Mouse (Mus musculus): Measurements from ENCODE around the gene Camk1g. TPM values are rescaled to one million over a fixed set of nuclear protein-coding genes. Genes with fewer than 3 reads are reported as not detected.

Gene Camk1g
- polyA plus RNA-seq, 1 experiment from 2014 or later = 16.0 TPM

DNA sequence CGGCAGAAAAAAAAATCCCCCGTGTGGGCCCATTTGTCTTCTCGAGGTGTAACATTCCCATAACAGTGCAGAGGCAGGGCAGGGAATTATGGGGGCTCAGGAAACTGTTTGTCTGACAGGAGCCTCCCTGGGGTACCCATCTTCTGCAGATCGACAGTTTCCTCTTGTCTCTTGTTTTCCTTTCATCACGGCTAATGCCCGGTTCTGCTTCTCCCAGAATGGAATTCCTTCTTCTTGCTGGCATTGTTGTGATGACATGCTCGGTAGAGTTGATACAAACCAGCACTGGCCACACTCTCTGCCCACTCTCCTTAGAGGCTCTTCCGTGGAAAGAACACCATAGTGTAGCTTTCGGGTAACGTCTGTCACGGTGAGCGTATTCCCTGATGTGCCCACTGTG lies 19.9 kb upstream of the Camk1g start:
- Histone ChIP-seq H3K36me3 (no peaks in the 10 kb centered on the region), H3K4me3 (no peak overlapping the region), H3K9me3 (no peaks in the 10 kb centered on the region), H3K4me2 (replicated peaks) (no peak overlapping the region), H3K9ac (no peak overlapping the region), H3K4me1 (peaks cover 36% of the 10 kb centered on the region), H3K27me3 (peaks cover 18% of the 10 kb centered on the region; the same call in 1 of the 2 replicates), H3K27ac (no peak overlapping the region)
- WGBS = 64% methylated on average over 12 of the region's 12 CpGs
- ATAC-seq (ENCODE audit: low FRiP score, low read depth) = no peak

DNA sequence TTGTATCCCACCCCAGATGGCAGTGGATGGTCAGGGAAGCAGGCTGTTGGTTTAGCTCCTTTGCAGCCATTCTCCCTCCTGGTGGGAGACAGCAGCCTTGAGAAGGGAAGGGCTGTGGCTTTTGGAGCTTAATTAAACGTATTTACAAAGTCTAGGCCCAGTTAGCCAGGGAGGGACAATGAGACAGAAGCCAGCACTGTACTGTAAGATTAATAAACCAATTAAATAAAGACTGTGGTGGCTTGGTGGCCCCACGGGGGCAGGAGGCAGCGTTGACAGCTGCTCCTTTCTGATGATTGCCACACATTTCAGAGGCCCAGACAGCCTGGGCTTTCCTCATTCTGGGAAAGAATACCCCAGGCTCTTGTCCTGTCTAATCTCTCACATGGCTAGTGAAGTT lies 19.4 kb upstream of the Camk1g start:
- ATAC-seq (ENCODE audit: low FRiP score, low read depth) = no peak
- Histone ChIP-seq H3K27ac (no peak overlapping the region), H3K4me2 (replicated peaks) (no peak overlapping the region), H3K4me1 (peaks cover 36% of the 10 kb centered on the region), H3K4me3 (no peak overlapping the region), H3K9me3 (no peaks in the 10 kb centered on the region), H3K36me3 (no peaks in the 10 kb centered on the region), H3K27me3 (peaks cover 18% of the 10 kb centered on the region; the same call in 1 of the 2 replicates), H3K9ac (no peak overlapping the region)
- 16% methylated on average over 3 of the region's 3 CpGs for WGBS

DNA sequence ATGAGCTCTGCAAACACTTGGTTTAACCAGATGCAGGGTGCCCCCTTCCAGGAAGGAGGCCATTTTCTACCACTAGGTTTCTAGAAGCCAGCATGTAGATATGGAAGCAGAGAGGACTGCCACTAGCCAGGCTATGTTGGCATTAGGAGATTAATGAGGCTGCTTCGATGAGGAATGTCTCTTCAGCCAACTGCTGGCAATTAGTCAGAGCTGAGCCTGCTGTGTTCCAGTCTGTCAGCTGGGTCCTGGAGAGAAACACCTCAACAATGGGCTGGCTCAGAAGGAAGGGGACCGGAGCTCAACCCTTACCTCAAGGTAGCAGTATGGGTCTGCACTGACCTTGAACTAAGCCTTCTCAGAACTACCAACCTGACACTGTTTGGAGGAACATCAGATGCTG lies 17.1 kb upstream of the Camk1g start:
- WGBS = 42% methylated on average over 2 of the region's 2 CpGs
- H3K4me3 ChIP-seq = no peak overlapping the region
- no peak for ATAC-seq (ENCODE audit: low FRiP score, low read depth)
- H3K27ac ChIP-seq = no peak overlapping the region
- H3K9ac ChIP-seq = no peak overlapping the region
- peaks cover 18% of the 10 kb centered on the region; the same call in 1 of the 2 replicates for H3K27me3 ChIP-seq
- no peaks in the 10 kb centered on the region for H3K36me3 ChIP-seq
- H3K4me1 ChIP-seq = peaks cover 40% of the 10 kb centered on the region
- H3K9me3 ChIP-seq = no peaks in the 10 kb centered on the region
- H3K4me2 ChIP-seq (replicated peaks) = no peak overlapping the region

DNA sequence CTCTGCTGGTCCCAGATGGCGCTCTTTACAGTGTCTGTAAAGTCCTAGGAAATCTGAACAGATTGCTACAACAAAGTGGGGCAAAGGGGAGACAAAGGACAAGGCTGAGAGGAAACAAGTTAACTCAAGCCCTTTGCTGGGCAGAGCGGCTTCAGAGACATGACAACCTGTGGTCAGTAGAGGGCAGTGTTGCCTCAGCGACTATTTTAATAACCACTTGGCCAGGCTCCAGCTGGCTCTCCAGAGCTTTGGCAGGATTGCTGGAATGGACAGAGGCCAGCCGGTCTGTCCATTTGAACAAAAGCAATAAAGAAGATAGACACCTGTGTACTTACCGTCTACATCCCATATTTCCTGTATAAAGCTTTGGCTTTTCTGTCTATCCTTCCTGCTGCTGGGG lies 16.0 kb upstream of the Camk1g start:
- Histone ChIP-seq H3K36me3 (no peaks in the 10 kb centered on the region), H3K4me2 (replicated peaks) (peak overlapping the region; percentile 1; the same call in 1 of the 2 replicates), H3K9me3 (no peaks in the 10 kb centered on the region), H3K4me1 (peaks cover 50% of the 10 kb centered on the region), H3K27ac (no peak overlapping the region), H3K4me3 (no peak overlapping the region), H3K27me3 (peaks cover 13% of the 10 kb centered on the region; the same call in 1 of the 2 replicates), H3K9ac (no peak overlapping the region)
- peak; percentile 34; the same call in 1 of the 2 replicates for ATAC-seq (ENCODE audit: low FRiP score, low read depth)
- 2% methylated on average over 5 of the region's 5 CpGs for WGBS

DNA sequence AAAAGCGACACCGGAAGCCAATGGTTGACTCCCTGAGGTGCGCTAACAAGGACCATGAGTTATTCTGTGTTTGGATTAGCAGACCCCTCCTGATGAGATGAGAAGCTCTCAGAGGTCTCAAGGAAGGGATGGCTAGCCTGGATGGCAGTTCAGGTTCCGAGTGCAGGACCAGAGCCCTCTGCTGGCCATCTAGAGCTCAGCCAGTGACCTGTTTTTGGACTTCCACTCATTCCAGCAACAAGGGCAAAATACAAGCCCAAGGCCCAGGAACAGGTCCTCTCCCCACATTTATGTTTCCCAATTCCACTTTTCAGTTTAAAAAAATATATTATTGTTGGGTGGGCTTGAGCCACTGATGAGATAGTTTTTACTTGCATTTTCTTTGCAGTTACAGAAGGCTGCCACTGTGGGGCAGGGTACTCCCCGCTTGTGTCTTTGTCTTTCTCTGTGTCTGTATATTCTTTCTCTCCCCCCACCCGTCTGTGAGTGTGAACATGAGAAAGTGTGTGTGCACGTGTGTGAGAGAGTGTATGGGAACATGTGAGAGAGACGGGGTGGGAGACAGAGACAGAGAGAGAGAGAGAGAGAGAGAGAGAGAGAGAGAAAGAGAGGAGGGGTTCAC lies 12.9 kb upstream of the Camk1g start:
- Histone ChIP-seq H3K4me3 (peak overlapping the region; percentile 41), H3K27ac (peak overlapping the region; percentile 84; the same call in 1 of the 2 replicates), H3K9ac (peak overlapping the region; percentile 48), H3K4me1 (peaks cover 34% of the 10 kb centered on the region), H3K27me3 (peaks cover 7% of the 10 kb centered on the region; the same call in 1 of the 2 replicates), H3K9me3 (no peaks in the 10 kb centered on the region), H3K36me3 (no peaks in the 10 kb centered on the region), H3K4me2 (replicated peaks) (peak overlapping the region; percentile 66)
- WGBS = 5% methylated on average over 8 of the region's 8 CpGs
- ATAC-seq (ENCODE audit: low FRiP score, low read depth) = peak; percentile 48; the same call in 1 of the 2 replicates

DNA sequence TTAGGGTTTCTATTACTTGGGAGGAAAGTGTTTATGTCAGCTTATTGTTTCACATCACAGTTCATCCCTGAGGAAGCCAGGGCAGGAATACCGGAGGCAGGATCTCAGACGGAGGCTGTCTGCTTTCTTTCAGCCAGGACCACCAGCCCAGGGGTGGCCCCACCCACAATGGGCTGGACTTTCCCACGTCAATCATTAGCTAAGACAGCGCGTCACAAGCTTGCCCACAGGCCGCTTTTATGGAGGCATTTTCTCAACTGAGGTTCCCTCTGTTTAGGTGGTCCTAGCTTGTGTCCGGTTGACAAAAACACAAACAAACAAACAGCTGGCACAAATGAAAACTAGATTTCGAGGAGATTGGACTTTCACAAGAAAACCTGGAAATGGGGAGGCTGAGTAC lies 12.3 kb upstream of the Camk1g start:
- H3K36me3 ChIP-seq = no peaks in the 10 kb centered on the region
- H3K4me2 ChIP-seq (replicated peaks) = peak overlapping the region; percentile 66
- peak overlapping the region; percentile 48 for H3K9ac ChIP-seq
- H3K27ac ChIP-seq = peak overlapping the region; percentile 84
- H3K4me1 ChIP-seq = peaks cover 34% of the 10 kb centered on the region
- 2% methylated on average over 8 of the region's 8 CpGs for WGBS
- peaks cover 6% of the 10 kb centered on the region; the same call in 1 of the 2 replicates for H3K27me3 ChIP-seq
- peak overlapping the region; percentile 41 for H3K4me3 ChIP-seq
- H3K9me3 ChIP-seq = no peaks in the 10 kb centered on the region
- ATAC-seq (ENCODE audit: low FRiP score, low read depth) = peak; percentile 82

DNA sequence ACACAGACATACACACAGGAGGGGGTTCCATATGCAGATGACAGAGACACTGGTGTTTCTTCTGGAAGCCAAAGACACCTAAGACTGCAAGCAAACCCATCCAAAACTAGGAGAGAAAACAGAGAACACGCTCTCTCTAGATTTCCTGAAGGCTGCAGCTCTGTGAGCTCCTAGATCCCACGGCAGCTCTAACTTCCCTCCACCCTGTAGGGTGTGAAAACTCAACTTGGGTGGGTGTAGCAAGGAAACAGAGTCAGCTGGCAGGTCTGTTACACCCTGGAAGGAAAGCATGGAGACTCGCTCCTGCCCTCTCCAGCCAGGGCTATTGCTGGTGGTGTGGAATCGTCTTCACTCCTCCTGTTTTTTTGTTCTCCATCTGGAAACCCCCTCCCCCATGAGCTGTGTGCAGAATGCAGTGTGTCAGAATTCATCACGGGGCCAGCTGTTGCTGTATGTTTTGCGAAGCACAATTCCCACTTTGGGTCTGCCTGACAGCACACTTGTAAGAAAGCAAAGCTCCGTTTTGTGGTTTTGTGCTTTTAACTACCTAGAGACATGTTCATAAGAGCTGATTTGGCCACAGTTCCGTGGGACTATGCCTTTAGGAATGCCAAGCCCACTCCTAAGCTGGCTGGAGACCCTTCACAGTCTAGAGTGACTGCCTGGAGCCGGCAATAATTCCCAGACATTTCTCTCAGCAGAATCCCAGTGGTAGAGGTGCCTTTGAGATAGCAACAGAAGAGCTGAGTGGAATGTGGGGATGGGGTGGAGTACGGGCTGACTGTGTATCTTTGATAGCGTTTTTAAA lies 11.7 kb upstream of the Camk1g start:
- Histone ChIP-seq H3K9me3 (no peaks in the 10 kb centered on the region), H3K9ac (0 out of 2 replicates have a peak overlapping the region, but pooled peaks have one; percentile 48), H3K4me3 (peak overlapping the region; percentile 41), H3K36me3 (no peaks in the 10 kb centered on the region), H3K4me1 (peaks cover 28% of the 10 kb centered on the region), H3K27me3 (no peaks in the 10 kb centered on the region; the same call in 1 of the 2 replicates), H3K27ac (peak overlapping the region; percentile 84), H3K4me2 (replicated peaks) (peak overlapping the region; percentile 66)
- peak; percentile 29 for ATAC-seq (ENCODE audit: low FRiP score, low read depth)
- 18% methylated on average over 11 of the region's 11 CpGs for WGBS

DNA sequence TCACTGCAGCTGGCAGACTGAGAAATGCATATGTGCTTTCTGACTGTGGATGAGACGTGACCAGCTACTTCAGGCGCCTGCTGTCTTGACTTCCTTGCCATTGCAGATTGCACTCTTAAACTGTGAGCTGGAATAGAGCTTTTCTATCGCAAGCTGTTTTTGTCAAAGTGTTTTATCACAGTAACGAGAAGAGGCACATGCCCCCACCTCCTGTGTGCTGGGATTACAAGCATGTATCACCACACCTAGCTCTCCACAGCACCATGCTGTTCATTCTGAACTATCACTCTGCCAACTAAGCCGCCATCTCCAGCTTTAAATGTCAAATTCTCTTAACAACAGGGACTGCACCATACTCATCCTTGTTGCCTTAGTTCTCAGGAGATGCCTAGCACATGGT lies 10.8 kb upstream of the Camk1g start:
- H3K9me3 ChIP-seq = no peaks in the 10 kb centered on the region
- no peak for ATAC-seq (ENCODE audit: low FRiP score, low read depth)
- WGBS = 90% methylated on average over 5 of the region's 5 CpGs
- no peaks in the 10 kb centered on the region for H3K27me3 ChIP-seq
- H3K4me3 ChIP-seq = no peak overlapping the region
- no peak overlapping the region for H3K4me2 ChIP-seq (replicated peaks)
- peaks cover 20% of the 10 kb centered on the region for H3K4me1 ChIP-seq
- H3K9ac ChIP-seq = no peak overlapping the region
- no peaks in the 10 kb centered on the region for H3K36me3 ChIP-seq
- no peak overlapping the region for H3K27ac ChIP-seq

DNA sequence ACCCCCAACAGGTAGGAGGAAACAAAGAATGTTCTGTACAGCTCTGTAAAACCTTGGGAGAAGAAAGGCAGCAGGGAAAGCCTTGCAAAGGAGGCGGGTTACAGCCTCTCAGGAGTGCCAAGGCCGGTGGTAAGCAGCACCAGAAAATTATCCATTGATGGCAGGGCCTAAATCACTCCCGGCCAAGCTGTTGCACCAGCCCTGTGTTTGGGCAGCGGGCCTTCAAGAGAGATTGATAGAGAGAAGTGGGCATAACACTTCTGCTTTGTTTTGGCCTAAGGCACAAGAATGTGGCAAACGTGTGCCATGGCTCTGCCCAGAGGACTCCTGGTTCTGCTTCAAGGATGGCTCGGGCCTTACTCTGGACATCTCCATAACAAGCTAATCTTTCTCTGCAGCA lies 9.5 kb upstream of the Camk1g start:
- H3K9me3 ChIP-seq = no peaks in the 10 kb centered on the region
- H3K27ac ChIP-seq = no peak overlapping the region
- peaks cover 17% of the 10 kb centered on the region for H3K4me1 ChIP-seq
- H3K9ac ChIP-seq = no peak overlapping the region
- WGBS = 68% methylated on average over 6 of the region's 6 CpGs
- no peak overlapping the region for H3K4me3 ChIP-seq
- no peak overlapping the region for H3K4me2 ChIP-seq (replicated peaks)
- no peak for ATAC-seq (ENCODE audit: low FRiP score, low read depth)
- H3K27me3 ChIP-seq = no peaks in the 10 kb centered on the region
- H3K36me3 ChIP-seq = no peaks in the 10 kb centered on the region

DNA sequence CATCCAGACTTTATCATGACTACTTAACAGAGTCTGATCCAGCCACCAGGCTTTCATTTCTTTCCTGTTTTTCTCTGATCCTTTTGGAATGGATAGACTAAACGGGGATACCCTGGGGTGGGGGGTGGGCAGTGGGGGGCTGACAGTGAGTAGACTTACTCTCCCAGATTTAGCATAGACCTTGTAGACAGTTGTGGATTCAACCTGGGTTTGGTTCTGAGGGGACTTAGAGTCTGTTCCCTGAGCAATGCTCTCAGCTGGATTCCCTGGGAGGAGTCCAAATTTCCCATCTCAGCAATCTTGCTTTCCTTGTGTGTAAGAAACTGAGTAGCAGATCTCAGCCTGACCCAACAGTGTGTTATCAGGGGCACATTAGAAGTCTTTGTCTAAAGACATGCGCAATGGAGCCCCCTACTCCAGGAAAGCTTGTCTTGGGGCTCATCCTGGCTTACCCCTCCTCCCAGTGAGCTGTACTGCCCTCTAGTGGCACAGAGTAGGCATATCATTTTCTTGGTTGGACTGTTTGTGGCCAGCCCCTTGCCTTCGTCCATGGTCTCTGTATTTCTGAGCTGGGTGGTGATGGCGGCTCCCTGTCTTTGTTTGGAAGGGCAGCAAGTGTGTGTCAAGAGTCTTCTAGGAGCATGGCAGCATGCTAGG lies 6.5 kb upstream of the Camk1g start:
- Histone ChIP-seq H3K4me2 (replicated peaks) (no peak overlapping the region), H3K4me1 (peaks cover 6% of the 10 kb centered on the region), H3K27me3 (no peaks in the 10 kb centered on the region), H3K9ac (no peak overlapping the region), H3K9me3 (no peaks in the 10 kb centered on the region), H3K4me3 (no peak overlapping the region), H3K36me3 (no peaks in the 10 kb centered on the region), H3K27ac (no peak overlapping the region)
- ATAC-seq (ENCODE audit: low FRiP score, low read depth) = peak; percentile 12; the same call in 1 of the 2 replicates
- WGBS = 39% methylated on average over 4 of the region's 4 CpGs

DNA sequence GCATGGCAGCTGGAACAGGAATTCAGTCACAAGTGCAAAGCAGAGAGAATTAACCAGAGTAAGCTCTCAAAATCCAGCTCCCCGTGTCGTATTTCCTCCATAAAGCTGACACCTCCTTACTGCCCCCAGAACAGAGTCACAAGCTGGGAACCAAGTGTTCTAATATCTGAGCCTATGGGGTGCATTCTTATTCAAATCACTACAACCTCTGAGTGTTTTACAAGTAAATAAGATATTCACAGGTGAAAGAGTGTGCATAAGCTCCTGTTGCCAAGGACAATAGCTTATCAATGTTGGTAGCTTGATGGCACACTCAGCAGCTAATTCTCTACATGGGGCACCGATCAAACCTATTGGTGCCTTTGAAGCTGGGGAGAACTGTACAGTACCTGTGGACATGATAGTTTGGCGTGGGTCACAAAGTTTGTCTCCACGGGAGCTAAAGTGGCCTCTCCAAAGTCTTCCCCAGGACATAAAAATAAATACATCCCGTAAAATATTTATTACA lies 3.9 kb upstream of the Camk1g start:
- 51% methylated on average over 6 of the region's 6 CpGs for WGBS
- no peak for ATAC-seq (ENCODE audit: low FRiP score, low read depth)
- Histone ChIP-seq H3K4me2 (replicated peaks) (no peak overlapping the region), H3K36me3 (no peaks in the 10 kb centered on the region), H3K4me3 (no peak overlapping the region), H3K9ac (no peak overlapping the region), H3K4me1 (peaks cover 17% of the 10 kb centered on the region), H3K27me3 (no peaks in the 10 kb centered on the region), H3K9me3 (no peaks in the 10 kb centered on the region), H3K27ac (no peak overlapping the region)

DNA sequence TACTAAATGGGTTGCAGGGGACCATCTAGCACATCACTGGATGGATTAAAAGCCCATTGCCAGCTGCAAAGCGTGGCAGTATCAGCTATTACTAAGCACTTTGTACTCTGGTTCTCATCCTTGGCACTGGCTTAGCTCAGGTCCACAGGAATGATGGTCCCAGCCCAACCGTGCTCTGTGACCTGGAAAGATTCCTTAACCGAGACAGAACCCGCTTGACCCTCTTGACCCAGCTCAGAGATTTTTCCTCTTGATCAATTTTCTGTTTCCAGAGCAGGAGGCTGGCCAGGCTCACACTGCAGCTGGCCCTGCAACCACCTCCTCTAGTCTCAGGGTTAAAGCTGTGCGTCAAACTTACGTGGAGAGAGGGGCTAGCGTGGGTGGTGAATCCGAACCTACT lies 1.0 kb downstream of the Camk1g start:
- Histone ChIP-seq H3K9me3 (no peaks in the 10 kb centered on the region), H3K36me3 (no peaks in the 10 kb centered on the region), H3K4me2 (replicated peaks) (peak overlapping the region; percentile 76), H3K27ac (no peak overlapping the region), H3K27me3 (no peaks in the 10 kb centered on the region), H3K4me3 (peak overlapping the region; percentile 53), H3K9ac (peak overlapping the region; percentile 70), H3K4me1 (peaks cover 31% of the 10 kb centered on the region)
- WGBS = 43% methylated on average over 8 of the region's 8 CpGs
- no peak for ATAC-seq (ENCODE audit: low FRiP score, low read depth)
